Mouse (Mus musculus): ENCODE measurements around the gene Atg101. TPM values are rescaled to one million over a fixed set of nuclear protein-coding genes. Genes with fewer than 3 reads are reported as not detected.
A peak's percentile ranks its signal among the peaks of the same experiment; 100 is the strongest.

Gene Atg101
- total RNA-seq, 2 experiments from 2014 or later, result 50.6 to 53.3 TPM

GRCm38 (mm10) chr15:101325991-101326534, 42.0 kb downstream of the Atg101 start:
- Histone ChIP-seq H3K4me3 (no peak overlapping the region), H3K27ac (no peak overlapping the region)
- no peak for DNase-seq (ENCODE audit: low spot score in 2 of 2)
- TF ChIP-seq CTCF (conservative IDR thresholded peaks at IDR 0.05), result no peak

- H3K4me3 ChIP-seq, result no peak overlapping the region
- peak; percentile 83 to 91 for DNase-seq (ENCODE audit: low spot score in 2 of 2)
- peak; percentile 89 for TF ChIP-seq CTCF (conservative IDR thresholded peaks at IDR 0.05)
Measured at GRCm38 (mm10) chr15:101327282-101327681, 43.2 kb downstream of the Atg101 start.

GRCm38 (mm10) chr15:101328876-101329563, 44.9 kb downstream of the Atg101 start:
- no peak overlapping the region for H3K4me3 ChIP-seq
- DNase-seq (ENCODE audit: low spot score in 2 of 2), result no peak
- H3K27ac ChIP-seq, result no peak overlapping the region
- TF ChIP-seq CTCF (conservative IDR thresholded peaks at IDR 0.05), result no peak

More at GRCm38 (mm10) chr15:101327282-101327681, 43.2 kb downstream of the Atg101 start:
- no peak overlapping the region for H3K27ac ChIP-seq

- no peak for TF ChIP-seq CTCF (conservative IDR thresholded peaks at IDR 0.05)
- Histone ChIP-seq H3K4me3 (no peak overlapping the region), H3K27ac (no peak overlapping the region)
- DNase-seq (ENCODE audit: low spot score in 2 of 2), result no peak
Measured at GRCm38 (mm10) chr15:101329564-101329892, 45.5 kb downstream of the Atg101 start.

- Histone ChIP-seq H3K4me3 (no peak overlapping the region), H3K27ac (no peak overlapping the region)
- TF ChIP-seq CTCF (conservative IDR thresholded peaks at IDR 0.05), result no peak
- no peak for DNase-seq (ENCODE audit: low spot score in 2 of 2)
Measured at GRCm38 (mm10) chr15:101331090-101331489, 47.0 kb downstream of the Atg101 start.

- Histone ChIP-seq H3K4me3 (no peak overlapping the region), H3K27ac (no peak overlapping the region)
- DNase-seq (ENCODE audit: low spot score in 2 of 2), result no peak
- no peak for TF ChIP-seq CTCF (conservative IDR thresholded peaks at IDR 0.05)
Measured at GRCm38 (mm10) chr15:101332370-101332769, 48.3 kb downstream of the Atg101 start.

GRCm38 (mm10) chr15:101333165-101333564, 49.1 kb downstream of the Atg101 start:
- DNase-seq (ENCODE audit: low spot score in 2 of 2), result no peak
- Histone ChIP-seq H3K27ac (no peak overlapping the region), H3K4me3 (no peak overlapping the region)
- no peak for TF ChIP-seq CTCF (conservative IDR thresholded peaks at IDR 0.05)

GRCm38 (mm10) chr15:101333648-101334047, 49.6 kb downstream of the Atg101 start:
- Histone ChIP-seq H3K27ac (no peak overlapping the region), H3K4me3 (no peak overlapping the region)
- no peak for TF ChIP-seq CTCF (conservative IDR thresholded peaks at IDR 0.05)
- DNase-seq (ENCODE audit: low spot score in 2 of 2), result no peak

GRCm38 (mm10) chr15:101336474-101337174, 52.6 kb downstream of the Atg101 start:
- no peak for DNase-seq (ENCODE audit: low spot score in 2 of 2)
- no peak for TF ChIP-seq CTCF (conservative IDR thresholded peaks at IDR 0.05)
- H3K4me3 ChIP-seq, result no peak overlapping the region
- no peak overlapping the region for H3K27ac ChIP-seq

GRCm38 (mm10) chr15:101338359-101338758, 54.3 kb downstream of the Atg101 start:
- H3K27ac ChIP-seq, result no peak overlapping the region
- H3K4me3 ChIP-seq, result no peak overlapping the region
- DNase-seq (ENCODE audit: low spot score in 2 of 2), result no peak
- no peak for TF ChIP-seq CTCF (conservative IDR thresholded peaks at IDR 0.05)

GRCm38 (mm10) chr15:101339537-101339936, 55.5 kb downstream of the Atg101 start:
- peak; percentile 86 to 88 for DNase-seq (ENCODE audit: low spot score in 2 of 2)
- H3K4me3 ChIP-seq, result no peak overlapping the region

More at GRCm38 (mm10) chr15:101339537-101339936, 55.5 kb downstream of the Atg101 start:
- no peak overlapping the region for H3K27ac ChIP-seq
- peak; percentile 81 for TF ChIP-seq CTCF (conservative IDR thresholded peaks at IDR 0.05)

Other genes with a start within 250 kb of the Atg101 start
- gene Gm47841, start 236.9 kb upstream of the Atg101 start, total RNA-seq (2021), result not detected
- 1 to 10 TPM; 1.1 to 1.7 TPM for gene Fignl2, start 205.7 kb upstream of the Atg101 start, total RNA-seq (2021)
- not detected for gene Ankrd33, start 168.5 kb upstream of the Atg101 start, total RNA-seq (2021)
- gene Acvrl1, start 155.8 kb upstream of the Atg101 start, total RNA-seq (2021), result 10 to 100 TPM; 11.2 to 11.4 TPM
- gene Acvr1b, start 110.2 kb upstream of the Atg101 start, total RNA-seq (2021), result 10 to 100 TPM; 85.1 to 87.8 TPM
- 10 to 100 TPM; 79.5 to 82.7 TPM for gene Grasp, start 60.1 kb upstream of the Atg101 start, total RNA-seq (2021)
- gene Nr4a1, start 30.0 kb upstream of the Atg101 start, total RNA-seq (2021), result 10 to 100 TPM; 39.8 to 54.8 TPM
- gene 6030408B16Rik, start 8.9 kb downstream of the Atg101 start, total RNA-seq (2021), result under 1 TPM in 1 of 2 experiments, not detected in 1; 0.54 TPM
- gene Krt80, start 85.9 kb downstream of the Atg101 start, total RNA-seq (2021), result under 1 TPM; 0.12 to 0.18 TPM
- not detected for gene Krt7, start 126.8 kb downstream of the Atg101 start, total RNA-seq (2021)
- gene Krt87, start 154.5 kb downstream of the Atg101 start, total RNA-seq (2021), result under 1 TPM; 0.46 to 0.69 TPM
- gene Krt88, start 163.5 kb downstream of the Atg101 start, total RNA-seq (2021), result not detected
- not detected for gene Krt81, start 179.5 kb downstream of the Atg101 start, total RNA-seq (2021)
- not detected for gene Krt86, start 189.2 kb downstream of the Atg101 start, total RNA-seq (2021)
- not detected for gene Krt83, start 207.2 kb downstream of the Atg101 start, total RNA-seq (2021)
- gene Gm49425, start 233.0 kb downstream of the Atg101 start, total RNA-seq (2021), result not detected
- not detected for gene Krt84, start 248.5 kb downstream of the Atg101 start, total RNA-seq (2021)

All from layer of hippocampus, adult 2 months (tissue).